Mouse (Mus musculus) adrenal gland, adult (tissue): ENCODE data around the gene Zfp963.
"Not testable (repeated sequence)": the region's sequence is repeated elsewhere in the genome, so short reads cannot be mapped to it uniquely, and the experiment has no call there.

Experiments
- DNase-seq, 2 experiments: peaks; one replicate each; pipeline ENCODE4 v3.0.0; 2022 to 2023; ENCODE audit warnings: low spot score in 1 of 2; ENCODE audit not compliant: inconsistent age in 2 of 2

The Zfp963 gene

DNA sequence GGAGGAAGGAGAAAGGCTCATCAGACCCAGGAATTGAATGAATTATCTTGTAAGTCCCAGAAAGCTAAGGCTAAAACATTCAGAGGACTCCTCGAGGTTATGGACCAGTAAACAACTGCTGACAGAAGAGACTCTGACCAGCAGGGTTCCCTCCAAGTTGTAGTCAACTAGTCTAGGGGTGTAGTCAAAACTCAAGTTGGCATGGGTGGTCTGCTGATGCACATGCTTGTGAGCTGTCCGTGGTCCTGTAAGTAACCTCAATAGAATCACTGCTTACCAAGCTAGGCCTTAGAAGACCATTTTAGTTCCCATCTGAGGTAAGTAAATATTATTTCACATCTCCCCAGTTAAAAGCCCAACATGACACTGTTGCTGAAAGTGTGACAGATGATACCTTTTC, 8.5 kb downstream of the Zfp963 start:
- DNase-seq: no peak

- no peak for DNase-seq
Observed at GRCm38 (mm10) chr8:69740763-69741162, 9.0 kb downstream of the Zfp963 start.

- peak in 1 of 2 experiments; percentile 24 for DNase-seq
Observed at GRCm38 (mm10) chr8:69735495-69735894, 14.3 kb downstream of the Zfp963 start.

GRCm38 (mm10) chr8:69717232-69717580, 32.6 kb downstream of the Zfp963 start:
- DNase-seq: no peak

- peak; percentile 96 to 98 for DNase-seq
Observed at GRCm38 (mm10) chr8:69716403-69717231, 33.2 kb downstream of the Zfp963 start.

- peak in 1 of 2 experiments; percentile 42 for DNase-seq
Observed at GRCm38 (mm10) chr8:69715366-69715765, 34.4 kb downstream of the Zfp963 start.

GRCm38 (mm10) chr8:69713516-69713915, 36.3 kb downstream of the Zfp963 start:
- DNase-seq: no peak

DNA sequence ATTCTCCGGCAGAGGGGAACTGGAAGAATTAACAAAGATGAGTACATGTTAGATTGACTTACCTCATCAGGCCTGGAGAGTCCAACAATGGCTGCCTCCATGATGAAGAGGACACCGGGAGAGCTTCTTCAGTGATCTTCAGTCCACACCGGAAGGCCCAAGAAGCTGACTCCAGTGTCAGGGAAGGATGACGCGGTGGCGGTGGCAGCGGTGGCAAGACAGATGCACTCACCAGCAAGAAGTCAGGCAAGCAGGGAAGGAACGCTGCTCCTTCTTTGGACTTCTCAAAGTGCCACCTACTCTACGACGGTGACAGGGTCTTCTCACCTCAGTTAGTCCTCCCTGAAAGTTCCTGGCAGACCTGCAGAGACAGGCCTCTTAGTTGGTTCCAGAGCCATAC, 39.1 kb downstream of the Zfp963 start, which contains the start of gene Zfp869:
TSS of gene Zfp869 (minus strand) at position 101 of the 400 bp plus-strand sequence.
- not testable (repeated sequence) for DNase-seq

- peak in 1 of 2 experiments; percentile 22 for DNase-seq
Observed at GRCm38 (mm10) chr8:69701810-69702209, 48.0 kb downstream of the Zfp963 start.
